Mouse (Mus musculus): Measurements from ENCODE around the gene A830018L16Rik. TPM values are rescaled to one million over a fixed set of nuclear protein-coding genes. Genes with fewer than 3 reads are reported as not detected.
"Not testable (repeated sequence)": the region's sequence is repeated elsewhere in the genome, so short reads cannot be mapped to it uniquely, and the experiment has no call there.

Gene A830018L16Rik
- polyA plus RNA-seq, 2 experiments from 2014 or later, result not detected

GRCm38 (mm10) chr1:12008789-12009550 lies 595.1 kb downstream of the A830018L16Rik start:
- no peak for ATAC-seq

GRCm38 (mm10) chr1:12009551-12009846 lies 595.6 kb downstream of the A830018L16Rik start:
- ATAC-seq, result no peak

- ATAC-seq, result no peak
These were observed 596.7 kb downstream of the A830018L16Rik start for GRCm38 (mm10) chr1:12010607-12011006.

GRCm38 (mm10) chr1:12020646-12021045 lies 606.7 kb downstream of the A830018L16Rik start:
- ATAC-seq, result not testable (repeated sequence)

All from CD4-positive, CD25-positive, alpha-beta regulatory T cell, adult 4 months (primary cell).